Mouse (Mus musculus) kidney, adult 2 months (tissue): Measurements from ENCODE around the gene Lrmda. TPM values are rescaled to one million over a fixed set of nuclear protein-coding genes. Genes with fewer than 3 reads are reported as not detected.

Experiments used
- DNase-seq: peaks from one replicate; pipeline ENCODE4 v3.0.0; 2021
- H3K27ac ChIP-seq: fragments of 200-500 bp; 2 replicates; pipeline ENCODE4 v1.5.1; 2012; ENCODE audit warnings: low read depth, low read length, control low read depth, inconsistent platforms; ENCODE audit not compliant: insufficient read depth
- H3K27me3 ChIP-seq: fragments of 200-500 bp; replicated peaks from 2 replicates; pipeline ENCODE4 v1.6.1; 2012; ENCODE audit warnings: mild to moderate bottlenecking, moderate library complexity, low read length, inconsistent platforms; ENCODE audit not compliant: control insufficient read depth, insufficient read depth
- H3K36me3 ChIP-seq: fragments of 200-500 bp; 2 replicates; pipeline ENCODE4 v1.6.1; 2012; ENCODE audit warnings: mild to moderate bottlenecking, moderate library complexity, low read length, inconsistent platforms; ENCODE audit not compliant: control insufficient read depth, insufficient read depth
- H3K4me1 ChIP-seq: fragments of 200-500 bp; 2 replicates; pipeline ENCODE4 v1.6.1; 2011; ENCODE audit warnings: low read length; ENCODE audit not compliant: control insufficient read depth, insufficient read depth
- H3K4me3 ChIP-seq: fragments of 200-500 bp; 2 replicates; pipeline ENCODE4 v1.5.1; 2011; ENCODE audit warnings: mild to moderate bottlenecking, low read depth, low read length, control low read depth; ENCODE audit not compliant: insufficient read depth
- CTCF ChIP-seq: fragments of 200-500 bp; conservative IDR thresholded peaks from 2 replicates; pipeline ENCODE4 v1.5.1; 2011; ENCODE audit warnings: low read depth, mild to moderate bottlenecking, control low read depth, low read length, moderate library complexity, mixed read lengths; ENCODE audit not compliant: insufficient read depth, insufficient read length
- POLR2A ChIP-seq: fragments of 200-500 bp; IDR thresholded peaks from one replicate; pipeline ENCODE4 v1.6.1; 2011; ENCODE audit warnings: low read depth, low read length, control low read depth
- WGBS: fragments of 180-500 bp; shearing (Covaris S2); methylation state at CpG from one replicate; pipeline ENCODE4 v1.1.7; 2018; 5-methylcytosine and 5-hydroxymethylcytosine counted together
- polyA plus RNA-seq: library from polyadenylated mRNA; depleted of rRNA; stranded (reverse); fragments of >200 nt; gene quantifications from 2 replicates; pipeline ENCODE4 v1.2.3, GENCODE M21; 2012

Lrmda gene
- polyA plus RNA-seq, 1 experiment, result 3.3 TPM

- H3K4me3 ChIP-seq, result no peak overlapping the region
- no peak overlapping the region for H3K27ac ChIP-seq
- H3K4me1 ChIP-seq, result no peaks in the 10 kb centered on the region
- DNase-seq, result no peak
- H3K36me3 ChIP-seq, result no peaks in the 10 kb centered on the region
- no peaks in the 10 kb centered on the region for H3K27me3 ChIP-seq
- no peak for TF ChIP-seq POLR2A
- 86% methylated on average over 4 of the region's 4 CpGs for WGBS
These were observed 14.6 kb upstream of the Lrmda start for GRCm38 (mm10) chr14:22004943-22005342.

- Histone ChIP-seq H3K4me1 (no peaks in the 10 kb centered on the region), H3K36me3 (no peaks in the 10 kb centered on the region), H3K4me3 (no peak overlapping the region), H3K27ac (no peak overlapping the region), H3K27me3 (no peaks in the 10 kb centered on the region)
- TF ChIP-seq CTCF, result no peak
- no peak for TF ChIP-seq POLR2A
- DNase-seq, result no peak
- WGBS, result 90% methylated on average over 6 of the region's 6 CpGs
These were observed 12.5 kb upstream of the Lrmda start for GRCm38 (mm10) chr14:22007006-22007405.

GRCm38 (mm10) chr14:22014315-22014714, 5.2 kb upstream of the Lrmda start:
- no peak for DNase-seq
- H3K4me1 ChIP-seq, result no peaks in the 10 kb centered on the region
- H3K36me3 ChIP-seq, result no peaks in the 10 kb centered on the region
- 80% methylated on average over 5 of the region's 5 CpGs for WGBS
- peak overlapping the region; percentile 33; the same call in 1 of the 2 replicates for H3K27ac ChIP-seq
- TF ChIP-seq POLR2A, result no peak
- no peak for TF ChIP-seq CTCF
- H3K27me3 ChIP-seq, result no peaks in the 10 kb centered on the region
- H3K4me3 ChIP-seq, result no peak overlapping the region

GRCm38 (mm10) chr14:22014781-22015180, 4.7 kb upstream of the Lrmda start:
- no peak overlapping the region for H3K27ac ChIP-seq
- H3K36me3 ChIP-seq, result no peaks in the 10 kb centered on the region
- no peaks in the 10 kb centered on the region for H3K27me3 ChIP-seq
- 49% methylated on average over 4 of the region's 4 CpGs for WGBS
- H3K4me3 ChIP-seq, result no peak overlapping the region
- no peak for TF ChIP-seq CTCF
- TF ChIP-seq POLR2A, result no peak
- no peaks in the 10 kb centered on the region for H3K4me1 ChIP-seq
- peak; percentile 83 for DNase-seq

- WGBS, result 57% methylated on average over 5 of the region's 5 CpGs
- Histone ChIP-seq H3K4me1 (no peaks in the 10 kb centered on the region; the same call in 1 of the 2 replicates), H3K4me3 (no peak overlapping the region), H3K27ac (no peak overlapping the region), H3K27me3 (no peaks in the 10 kb centered on the region), H3K36me3 (no peaks in the 10 kb centered on the region)
- no peak for TF ChIP-seq POLR2A
- no peak for TF ChIP-seq CTCF
- DNase-seq, result no peak
These were observed 2.5 kb upstream of the Lrmda start for GRCm38 (mm10) chr14:22017011-22017410.

GRCm38 (mm10) chr14:22019949-22020845, 685 bp downstream of the Lrmda start:
- Histone ChIP-seq H3K4me1 (no peaks in the 10 kb centered on the region; the same call in 1 of the 2 replicates), H3K36me3 (no peaks in the 10 kb centered on the region), H3K4me3 (peak overlapping the region; percentile 66), H3K27me3 (no peaks in the 10 kb centered on the region), H3K27ac (peak overlapping the region; percentile 83)
- TF ChIP-seq CTCF (no peak), POLR2A (no peak)
- WGBS, result 68% methylated on average over 12 of the region's 12 CpGs
- peak; percentile 10 for DNase-seq

GRCm38 (mm10) chr14:22020885-22021284, 1.4 kb downstream of the Lrmda start:
- DNase-seq, result peak; percentile 86
- TF ChIP-seq POLR2A (no peak), CTCF (peak; percentile 68)
- 25% methylated on average over 2 of the region's 2 CpGs for WGBS

More at GRCm38 (mm10) chr14:22020885-22021284, 1.4 kb downstream of the Lrmda start:
- Histone ChIP-seq H3K4me1 (no peaks in the 10 kb centered on the region; the same call in 1 of the 2 replicates), H3K36me3 (no peaks in the 10 kb centered on the region), H3K27me3 (no peaks in the 10 kb centered on the region), H3K27ac (no peak overlapping the region), H3K4me3 (no peak overlapping the region)
